Mouse (Mus musculus) splenic B cell, adult 2 months (primary cell): ENCODE results near the gene H2-Oa.
A peak's percentile ranks its signal among the peaks of the same experiment; 100 is the strongest.

Source experiments
- DNase-seq: peaks from one replicate; pipeline ENCODE4 v3.0.0-alpha.2; 2011; ENCODE audit warnings: low read depth, low spot score
- H3K27me3 ChIP-seq: 2 replicates; pipeline ENCODE4 v1.6.1; 2012; ENCODE audit warnings: mild to moderate bottlenecking, low read length, moderate library complexity, mixed read lengths; ENCODE audit not compliant: control insufficient read depth, poor library complexity, insufficient read depth, severe bottlenecking
- H3K36me3 ChIP-seq: 2 replicates; pipeline ENCODE4 v1.6.1; 2012; ENCODE audit warnings: mild to moderate bottlenecking, low read length, moderate library complexity, mixed read lengths; ENCODE audit not compliant: control insufficient read depth, poor library complexity, insufficient read depth, severe bottlenecking

Gene H2-Oa

DNA sequence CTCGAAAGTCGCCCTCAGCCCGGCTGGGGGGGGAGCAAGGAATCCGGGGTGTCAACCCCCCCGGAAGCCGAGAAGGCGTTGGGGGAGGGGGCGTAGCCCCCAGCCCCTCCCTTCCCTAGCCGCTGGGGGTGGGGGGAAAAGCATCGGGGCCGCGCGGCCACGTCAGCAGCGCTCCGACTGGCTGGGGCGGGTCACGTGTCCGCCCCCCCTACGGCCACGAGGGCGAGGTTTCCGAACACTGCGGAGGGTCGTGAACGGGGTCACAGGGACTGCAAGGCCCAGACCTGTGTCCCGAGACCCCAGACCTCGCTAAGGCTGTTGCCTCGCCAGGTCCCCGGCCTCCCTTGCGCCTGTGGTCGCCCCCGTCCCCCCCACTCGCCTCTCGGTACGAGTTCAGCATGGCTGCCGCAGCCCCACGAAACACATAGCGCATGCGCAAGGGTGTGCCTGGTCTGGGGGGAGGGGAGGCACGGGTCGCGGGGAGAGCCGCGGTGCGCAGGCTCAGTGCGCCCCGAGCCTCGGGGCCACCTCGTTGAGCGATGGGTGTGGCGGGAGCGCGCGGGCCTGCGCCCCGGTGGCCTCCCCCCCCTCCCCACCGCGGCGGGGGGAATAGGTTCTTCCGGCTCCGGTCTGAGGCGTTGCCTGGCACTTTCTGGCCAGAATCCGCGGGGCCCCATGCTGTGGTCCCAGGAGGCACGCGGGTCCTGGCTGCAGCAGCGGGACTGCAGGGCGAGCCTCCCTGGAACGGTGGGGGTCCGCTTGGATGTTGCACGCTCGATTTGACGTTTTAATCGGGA, 30.2 kb downstream of the H2-Oa start, which contains the start of gene Brd2:
Gene Brd2, minus strand, starts transcription at position 447 of the 797 bp plus-strand sequence.
- Histone ChIP-seq H3K27me3 (no peaks in the 10 kb centered on the region), H3K36me3 (peaks cover 6% of the 10 kb centered on the region)
- DNase-seq: peak; percentile 98

- DNase-seq: no peak
- Histone ChIP-seq H3K27me3 (no peaks in the 10 kb centered on the region), H3K36me3 (peaks cover 5% of the 10 kb centered on the region)
These were observed 31.0 kb downstream of the H2-Oa start for GRCm38 (mm10) chr17:34123111-34123510.

DNA sequence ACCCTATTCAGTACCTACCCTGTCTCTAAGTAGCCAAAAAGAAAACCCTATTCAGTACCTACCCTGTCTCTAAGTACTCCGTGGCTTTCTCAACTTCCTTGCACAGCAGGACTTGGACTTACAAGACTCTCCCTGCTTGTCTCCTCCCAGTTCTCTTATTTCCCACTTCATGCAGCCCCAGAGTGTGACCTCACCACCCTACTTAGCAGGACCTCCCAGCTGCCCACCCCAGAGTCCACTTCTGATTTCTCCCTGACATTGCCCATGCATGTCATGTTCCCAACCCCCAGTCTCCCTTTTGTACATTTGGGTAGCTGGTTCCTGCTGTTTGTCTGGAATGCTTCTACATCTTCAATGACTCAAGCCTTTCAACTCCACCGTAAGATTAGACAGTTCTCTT, 31.4 kb downstream of the H2-Oa start:
- Histone ChIP-seq H3K27me3 (no peaks in the 10 kb centered on the region), H3K36me3 (peaks cover 5% of the 10 kb centered on the region)
- no peak for DNase-seq

- Histone ChIP-seq H3K27me3 (no peaks in the 10 kb centered on the region), H3K36me3 (no peaks in the 10 kb centered on the region)
- no peak for DNase-seq
These were observed 32.5 kb downstream of the H2-Oa start for GRCm38 (mm10) chr17:34124649-34125048.

DNA sequence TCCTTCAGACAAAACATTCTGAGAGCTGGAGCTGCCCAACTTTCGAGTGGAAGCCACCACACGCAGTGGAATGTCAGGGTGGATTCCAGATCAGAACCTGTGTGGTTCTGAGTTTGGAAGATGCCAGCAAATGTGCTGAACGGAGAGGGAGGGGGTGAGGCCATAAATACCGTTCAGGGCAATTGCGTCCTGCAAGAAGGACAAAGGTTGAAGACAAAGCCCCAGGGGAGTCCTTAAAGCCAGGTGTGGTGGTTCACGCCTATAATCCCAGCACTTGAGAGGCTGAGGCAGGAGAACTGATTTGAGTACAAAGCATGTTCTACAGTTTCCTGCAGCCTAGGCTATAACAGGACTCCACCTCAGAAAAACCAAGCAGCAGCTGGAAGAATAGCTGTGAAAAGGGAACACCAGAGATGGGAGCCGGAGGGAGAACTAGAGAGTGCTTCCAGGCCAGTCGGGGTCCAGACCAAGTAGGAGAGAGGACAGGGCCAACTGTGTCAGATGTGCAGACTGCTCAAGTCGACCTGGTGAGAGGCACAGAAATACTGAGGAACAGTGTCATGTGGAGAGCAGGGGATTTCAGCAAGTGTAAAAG, 34.8 kb downstream of the H2-Oa start:
- DNase-seq: no peak
- no peaks in the 10 kb centered on the region for H3K36me3 ChIP-seq
- H3K27me3 ChIP-seq: no peaks in the 10 kb centered on the region

GRCm38 (mm10) chr17:34127475-34127874, 35.3 kb downstream of the H2-Oa start:
- DNase-seq: peak; percentile 86
- Histone ChIP-seq H3K27me3 (no peaks in the 10 kb centered on the region), H3K36me3 (no peaks in the 10 kb centered on the region)

GRCm38 (mm10) chr17:34128264-34128937, 36.3 kb downstream of the H2-Oa start:
- peak; percentile 54 for DNase-seq
- Histone ChIP-seq H3K36me3 (no peaks in the 10 kb centered on the region), H3K27me3 (no peaks in the 10 kb centered on the region)

DNA sequence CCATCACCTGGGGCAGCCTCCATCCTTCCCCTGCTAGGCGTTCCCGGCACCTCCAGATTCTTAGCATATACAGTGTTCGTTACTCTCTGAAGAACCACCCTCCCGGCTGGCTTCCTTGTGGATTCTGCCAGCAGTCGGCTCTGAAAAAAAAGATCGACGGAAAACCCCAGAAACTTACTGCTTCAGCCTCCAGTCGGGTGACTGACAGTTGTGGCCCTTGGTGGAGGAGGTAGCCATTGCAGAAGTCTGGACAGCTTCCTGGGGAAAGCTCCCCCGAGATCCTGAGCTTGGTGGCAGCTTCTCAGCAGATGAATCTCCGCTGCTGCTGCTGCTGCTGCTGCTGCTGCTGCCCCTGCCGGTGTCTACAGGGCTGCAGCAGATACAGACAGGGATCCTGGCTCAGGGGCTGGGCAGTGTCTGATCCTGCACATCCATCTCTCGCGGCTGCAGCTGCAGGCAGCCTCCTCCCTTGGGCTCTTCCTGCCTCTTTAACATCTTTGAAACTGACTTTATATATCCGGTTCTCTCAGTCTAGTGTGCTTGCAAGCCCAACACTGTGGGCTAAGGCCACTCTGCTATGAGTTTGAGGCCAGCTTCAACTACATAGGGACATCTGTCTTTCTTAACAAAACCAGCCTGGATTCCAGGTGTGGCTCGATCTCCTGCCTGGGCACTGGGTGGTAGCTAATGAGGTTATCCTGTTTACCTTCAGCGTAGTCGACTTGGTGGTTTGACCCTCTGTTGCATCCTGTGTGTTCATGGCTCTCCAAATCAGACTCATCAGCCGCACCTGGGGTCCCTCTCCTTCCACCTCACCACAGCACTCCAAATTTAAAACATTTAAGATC, 37.0 kb downstream of the H2-Oa start:
- Histone ChIP-seq H3K27me3 (no peaks in the 10 kb centered on the region), H3K36me3 (no peaks in the 10 kb centered on the region)
- peak; percentile 46 for DNase-seq

- H3K36me3 ChIP-seq: no peaks in the 10 kb centered on the region
- H3K27me3 ChIP-seq: no peaks in the 10 kb centered on the region
- DNase-seq: no peak
These were observed 38.2 kb downstream of the H2-Oa start for GRCm38 (mm10) chr17:34130073-34130947.

DNA sequence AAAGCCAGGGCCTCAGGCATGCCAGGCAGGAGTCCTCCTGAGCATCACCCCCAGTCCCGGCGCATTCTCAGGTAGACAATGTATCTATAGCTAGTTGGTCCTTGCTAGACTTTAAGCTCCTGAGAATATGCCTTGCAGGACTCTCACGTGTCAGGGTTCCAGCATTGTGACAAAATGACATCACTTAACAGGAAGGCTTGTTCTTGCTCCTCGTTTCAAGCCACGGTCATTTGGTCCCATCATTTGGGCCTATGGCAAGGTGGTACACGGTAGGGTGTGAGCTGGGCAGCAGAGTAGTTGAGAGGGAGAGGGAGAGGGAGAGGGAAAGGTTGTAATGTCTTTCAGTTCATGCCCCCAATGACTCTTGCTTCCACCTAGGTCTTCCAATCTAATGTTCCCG, 39.8 kb downstream of the H2-Oa start:
- no peak for DNase-seq
- no peaks in the 10 kb centered on the region for H3K36me3 ChIP-seq

DNA sequence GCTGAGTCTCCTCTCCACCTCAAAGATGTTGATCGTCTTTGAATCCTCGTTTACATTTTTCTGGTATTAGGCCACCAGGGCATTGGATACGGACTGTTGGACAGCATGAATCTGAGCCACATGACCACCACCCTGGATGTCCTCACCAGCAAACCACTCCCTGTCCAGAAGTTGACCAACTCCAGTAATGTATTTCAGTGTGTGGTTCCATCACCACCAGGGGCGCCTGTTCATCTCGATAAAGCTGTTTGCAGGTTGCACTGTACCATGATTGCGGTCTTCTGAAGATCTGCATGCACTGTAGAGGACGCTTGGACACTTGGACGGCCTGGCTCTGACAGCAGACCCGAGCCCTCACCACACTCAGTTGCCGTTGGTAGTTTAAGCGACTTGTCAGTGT, 41.1 kb downstream of the H2-Oa start:
- DNase-seq: peak; percentile 54
- Histone ChIP-seq H3K27me3 (no peaks in the 10 kb centered on the region), H3K36me3 (peaks cover 13% of the 10 kb centered on the region)

More for the DNA sequence above, 39.8 kb downstream of the H2-Oa start:
- H3K27me3 ChIP-seq: no peaks in the 10 kb centered on the region

DNA sequence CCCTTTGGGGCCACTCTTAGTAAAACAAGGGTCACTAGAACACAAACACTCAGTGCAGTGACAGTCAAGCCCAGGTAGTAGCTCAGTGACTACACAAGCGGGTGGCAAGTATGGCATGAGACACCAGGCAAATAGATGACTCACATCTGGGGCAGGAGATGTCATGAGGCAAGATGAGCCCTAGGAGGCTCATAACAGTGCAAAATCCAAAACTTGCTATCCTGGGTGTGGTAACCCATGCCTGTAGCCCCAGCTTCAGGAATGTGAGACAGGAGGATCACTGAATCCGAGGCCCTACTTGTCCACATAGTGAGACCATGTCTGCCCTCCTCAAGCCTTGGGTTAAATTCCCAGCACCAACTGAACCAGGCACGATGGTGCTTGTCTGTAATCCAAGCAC, 42.3 kb downstream of the H2-Oa start:
- peaks cover 20% of the 10 kb centered on the region for H3K36me3 ChIP-seq
- DNase-seq: no peak

GRCm38 (mm10) chr17:34135297-34136224, 43.4 kb downstream of the H2-Oa start:
- H3K27me3 ChIP-seq: no peaks in the 10 kb centered on the region
- peak; percentile 100 for DNase-seq
- peaks cover 24% of the 10 kb centered on the region for H3K36me3 ChIP-seq

More for the DNA sequence above, 42.3 kb downstream of the H2-Oa start:
- no peaks in the 10 kb centered on the region for H3K27me3 ChIP-seq
